Mouse (Mus musculus) embryonic facial prominence, embryonic 14.5 days (tissue): ENCODE data around the gene Olfr1474. TPM values are rescaled to one million over a fixed set of nuclear protein-coding genes. Genes with fewer than 3 reads are reported as not detected.
"Not testable (repeated sequence)": the region's sequence is repeated elsewhere in the genome, so short reads cannot be mapped to it uniquely, and the experiment has no call there.

ENCODE experiments used
- ATAC-seq: fragments of 200-750 bp; cut with Nextera tagmentation; 2 replicates; pipeline ENCODE4 v1.8.0; 2017; ENCODE audit warnings: low read depth, moderate number of reproducible peaks, moderate TSS enrichment
- DNase-seq: peaks from one replicate; pipeline ENCODE4 v3.0.0-alpha.2; 2015; ENCODE audit warnings: low spot score
- H3K27ac ChIP-seq: fragments of 300-500 bp; sonication (generic); replicated peaks from 2 replicates; pipeline ENCODE4 v1.5.1; 2014; ENCODE audit warnings: low read depth, mild to moderate bottlenecking, low read length, moderate library complexity
- H3K27me3 ChIP-seq: fragments of 300-500 bp; sonication (generic); replicated peaks from 2 replicates; pipeline ENCODE4 v1.6.1; 2014; ENCODE audit warnings: low read length; ENCODE audit not compliant: control insufficient read depth, insufficient read depth
- H3K36me3 ChIP-seq: fragments of 300-500 bp; sonication (generic); 2 replicates; pipeline ENCODE4 v1.6.1; 2014; ENCODE audit warnings: low read length, mixed read lengths; ENCODE audit not compliant: control insufficient read depth, insufficient read depth
- H3K4me1 ChIP-seq: fragments of 300-500 bp; sonication (generic); 2 replicates; pipeline ENCODE4 v1.6.1; 2014; ENCODE audit warnings: antibody characterized with exemption, low read length; ENCODE audit not compliant: control insufficient read depth, insufficient read depth
- H3K4me2 ChIP-seq: fragments of 300-500 bp; sonication (generic); 2 replicates; pipeline ENCODE4 v1.6.1; 2014; ENCODE audit warnings: low read depth, mild to moderate bottlenecking, low read length, moderate library complexity, mixed read lengths
- H3K4me3 ChIP-seq: fragments of 300-500 bp; sonication (generic); 2 replicates; pipeline ENCODE4 v1.5.1; 2014; ENCODE audit warnings: low read depth, mild to moderate bottlenecking, low read length
- H3K9ac ChIP-seq: fragments of 300-500 bp; sonication (generic); 2 replicates; pipeline ENCODE4 v1.6.1; 2014; ENCODE audit warnings: low read depth, mild to moderate bottlenecking, low read length, moderate library complexity, mixed read lengths
- H3K9me3 ChIP-seq: fragments of 300-500 bp; sonication (generic); 2 replicates; pipeline ENCODE4 v1.6.1; 2016; ENCODE audit warnings: low read length; ENCODE audit not compliant: control insufficient read depth
- WGBS: fragments of 180-500 bp; shearing (Covaris S2); extraction: QIAGEN DNeasy Blood & Tissue Kit; methylation state at CpG from one replicate; pipeline ENCODE4 v1.1.7; 2014; 5-methylcytosine and 5-hydroxymethylcytosine counted together
- polyA plus RNA-seq: library from polyadenylated mRNA; unstranded; fragments of >200 nt; fragmentation: Nextera tagmentation; extraction: Ambion mirVana; gene quantifications from 2 replicates; pipeline ENCODE4 v1.2.1, GENCODE M21; 2014

The Olfr1474 gene
- not detected in 2 replicates for polyA plus RNA-seq

- H3K9me3 ChIP-seq, H3K4me3 ChIP-seq, H3K27ac ChIP-seq, H3K36me3 ChIP-seq, H3K4me1 ChIP-seq, DNase-seq, ATAC-seq, H3K27me3 ChIP-seq, H3K4me2 ChIP-seq, H3K9ac ChIP-seq: not testable (repeated sequence)
- WGBS = 73% methylated on average over 4 of the region's 4 CpGs
Measured at GRCm38 (mm10) chr19:13469265-13469664, at the start of gene Olfr1474. Gene Olfr1474 (plus strand): TSS chr19:13469565.

- H3K27me3 ChIP-seq, H3K27ac ChIP-seq, H3K4me2 ChIP-seq, ATAC-seq, H3K9ac ChIP-seq, H3K4me1 ChIP-seq, H3K9me3 ChIP-seq, H3K4me3 ChIP-seq, DNase-seq, H3K36me3 ChIP-seq: not testable (repeated sequence)
- 68% methylated on average over 2 of the region's 2 CpGs for WGBS
Measured at GRCm38 (mm10) chr19:13443109-13443508, 26.3 kb upstream of the Olfr1474 start, which contains the start of gene Olfr1471. Gene Olfr1471 (plus strand): TSS chr19:13443409.

- WGBS = 82% methylated on average over 1 of the region's 1 CpGs
- DNase-seq (no peak), ATAC-seq (no peak)
- Histone ChIP-seq H3K9ac (no peak within 1 kb of the TSS), H3K27ac (no peak within 1 kb of the TSS), H3K4me2 (no peak within 1 kb of the TSS), H3K4me1 (no peaks in the 10 kb centered on the region), H3K9me3 (no peaks in the 10 kb centered on the region), H3K27me3 (no peaks in the 10 kb centered on the region), H3K36me3 (no peaks in the 10 kb centered on the region), H3K4me3 (no peak within 1 kb of the TSS)
Measured at GRCm38 (mm10) chr19:13455986-13456385, 13.4 kb upstream of the Olfr1474 start, which contains the start of gene Olfr1472. Gene Olfr1472 (minus strand): TSS chr19:13456086.

- DNase-seq = no peak
- no peak within 1 kb of the TSS for H3K4me3 ChIP-seq
- no peak within 1 kb of the TSS for H3K4me2 ChIP-seq
- no peaks in the 10 kb centered on the region for H3K27me3 ChIP-seq
- no peak for ATAC-seq
- H3K4me1 ChIP-seq = no peaks in the 10 kb centered on the region
- no peak within 1 kb of the TSS for H3K27ac ChIP-seq
- no peak within 1 kb of the TSS for H3K9ac ChIP-seq
- H3K9me3 ChIP-seq = no peaks in the 10 kb centered on the region
- H3K36me3 ChIP-seq = no peaks in the 10 kb centered on the region
Measured at GRCm38 (mm10) chr19:13480096-13480495, 10.7 kb downstream of the Olfr1474 start, which contains the start of gene Olfr1475. Gene Olfr1475 (minus strand): TSS chr19:13480196.

GRCm38 (mm10) chr19:13500246-13500645 lies 30.9 kb downstream of the Olfr1474 start, which contains the start of gene Olfr1477:
Gene Olfr1477 (plus strand): TSS chr19:13500546.
- Histone ChIP-seq H3K4me3 (no peak within 1 kb of the TSS), H3K9ac (no peak within 1 kb of the TSS), H3K9me3 (peaks cover 3% of the 10 kb centered on the region; the same call in 1 of the 2 replicates), H3K4me2 (no peak within 1 kb of the TSS), H3K36me3 (no peaks in the 10 kb centered on the region), H3K4me1 (no peaks in the 10 kb centered on the region), H3K27me3 (no peaks in the 10 kb centered on the region), H3K27ac (no peak within 1 kb of the TSS)
- no peak for ATAC-seq
- DNase-seq = no peak
- 70% methylated on average over 3 of the region's 3 CpGs for WGBS

Other genes starting within 250 kb of the Olfr1474 start
- not detected in 2 replicates for gene Olfr1463, start 238.2 kb upstream of the Olfr1474 start, polyA plus RNA-seq
- not detected in 2 replicates for gene Olfr1465, start 154.0 kb upstream of the Olfr1474 start, polyA plus RNA-seq
- gene Olfr1466, start 130.7 kb upstream of the Olfr1474 start, polyA plus RNA-seq = not detected in 2 replicates
- gene Olfr1467, start 107.3 kb upstream of the Olfr1474 start, polyA plus RNA-seq = not detected in 2 replicates
- gene Olfr1469, start 61.7 kb upstream of the Olfr1474 start, polyA plus RNA-seq = not detected in 2 replicates
- not detected in 2 replicates for gene Olfr1471, start 26.2 kb upstream of the Olfr1474 start, polyA plus RNA-seq
- gene Olfr1472, start 13.5 kb upstream of the Olfr1474 start, polyA plus RNA-seq = not detected in 2 replicates
- not detected in 2 replicates for gene Olfr1475, start 10.6 kb downstream of the Olfr1474 start, polyA plus RNA-seq
- not detected in 2 replicates for gene Olfr1477, start 31.0 kb downstream of the Olfr1474 start, polyA plus RNA-seq
- gene Olfr1480, start 58.3 kb downstream of the Olfr1474 start, polyA plus RNA-seq = not detected in 2 replicates
- gene Olfr1484, start 113.9 kb downstream of the Olfr1474 start, polyA plus RNA-seq = not detected in 2 replicates
- not detected in 2 replicates for gene Olfr1487, start 147.8 kb downstream of the Olfr1474 start, polyA plus RNA-seq
- gene Olfr1489, start 162.1 kb downstream of the Olfr1474 start, polyA plus RNA-seq = not detected in 2 replicates
- not detected in 2 replicates for gene Olfr1490, start 181.5 kb downstream of the Olfr1474 start, polyA plus RNA-seq
- gene Olfr1491, start 227.7 kb downstream of the Olfr1474 start, polyA plus RNA-seq = not detected in 2 replicates